Mouse (Mus musculus): ENCODE results near the gene Gse1. TPM values are rescaled to one million over a fixed set of nuclear protein-coding genes. Genes with fewer than 3 reads are reported as not detected.

The Gse1 gene
- total RNA-seq, 2 experiments from 2014 or later: 27.2 to 42.9 TPM

- DNase-seq: no peak
These were observed 175.5 kb downstream of the Gse1 start for GRCm38 (mm10) chr8:120403606-120404269.

- peak; percentile 74 for DNase-seq
These were observed 176.4 kb downstream of the Gse1 start for GRCm38 (mm10) chr8:120404609-120405036.

GRCm38 (mm10) chr8:120406008-120406632 lies 177.9 kb downstream of the Gse1 start:
- DNase-seq: no peak

- DNase-seq: peak; percentile 43
These were observed 179.5 kb downstream of the Gse1 start for GRCm38 (mm10) chr8:120407701-120408240.

- DNase-seq: no peak
These were observed 180.3 kb downstream of the Gse1 start for GRCm38 (mm10) chr8:120408241-120409215.

GRCm38 (mm10) chr8:120409371-120410013 lies 181.2 kb downstream of the Gse1 start:
- no peak for DNase-seq

GRCm38 (mm10) chr8:120411059-120411458 lies 182.8 kb downstream of the Gse1 start:
- no peak for DNase-seq

GRCm38 (mm10) chr8:120411862-120412261 lies 183.6 kb downstream of the Gse1 start:
- no peak for DNase-seq

GRCm38 (mm10) chr8:120412357-120412756 lies 184.1 kb downstream of the Gse1 start:
- DNase-seq: no peak

GRCm38 (mm10) chr8:120412911-120413625 lies 184.8 kb downstream of the Gse1 start:
- DNase-seq: no peak

GRCm38 (mm10) chr8:120413626-120413988 lies 185.4 kb downstream of the Gse1 start:
- DNase-seq: no peak

GRCm38 (mm10) chr8:120414216-120414615 lies 186.0 kb downstream of the Gse1 start:
- DNase-seq: no peak

- DNase-seq: no peak
These were observed 187.2 kb downstream of the Gse1 start for GRCm38 (mm10) chr8:120415474-120415873.

- DNase-seq: peak; percentile 49
These were observed 187.9 kb downstream of the Gse1 start for GRCm38 (mm10) chr8:120416173-120416521.

GRCm38 (mm10) chr8:120416522-120417394 lies 188.5 kb downstream of the Gse1 start:
- peak; percentile 82 for DNase-seq

GRCm38 (mm10) chr8:120418188-120418587 lies 189.9 kb downstream of the Gse1 start:
- DNase-seq: no peak

- DNase-seq: no peak
These were observed 191.4 kb downstream of the Gse1 start for GRCm38 (mm10) chr8:120419675-120420074.

- no peak for DNase-seq
These were observed 192.0 kb downstream of the Gse1 start for GRCm38 (mm10) chr8:120420226-120420625.

- peak; percentile 79 for DNase-seq
These were observed 193.4 kb downstream of the Gse1 start for GRCm38 (mm10) chr8:120421638-120422037.

- peak; percentile 55 for DNase-seq
These were observed 194.0 kb downstream of the Gse1 start for GRCm38 (mm10) chr8:120422236-120422635.

Data from adrenal gland, postnatal 10 days (tissue).